Mouse (Mus musculus) thymus, adult 18-20 months (tissue): ENCODE data around the gene B3galt1.

Source experiments
- DNase-seq, 2 experiments: peaks; one replicate each; pipeline ENCODE4 v3.0.0; 2022; ENCODE audit warnings: mixed read lengths in 2 of 2

Gene B3galt1

DNA sequence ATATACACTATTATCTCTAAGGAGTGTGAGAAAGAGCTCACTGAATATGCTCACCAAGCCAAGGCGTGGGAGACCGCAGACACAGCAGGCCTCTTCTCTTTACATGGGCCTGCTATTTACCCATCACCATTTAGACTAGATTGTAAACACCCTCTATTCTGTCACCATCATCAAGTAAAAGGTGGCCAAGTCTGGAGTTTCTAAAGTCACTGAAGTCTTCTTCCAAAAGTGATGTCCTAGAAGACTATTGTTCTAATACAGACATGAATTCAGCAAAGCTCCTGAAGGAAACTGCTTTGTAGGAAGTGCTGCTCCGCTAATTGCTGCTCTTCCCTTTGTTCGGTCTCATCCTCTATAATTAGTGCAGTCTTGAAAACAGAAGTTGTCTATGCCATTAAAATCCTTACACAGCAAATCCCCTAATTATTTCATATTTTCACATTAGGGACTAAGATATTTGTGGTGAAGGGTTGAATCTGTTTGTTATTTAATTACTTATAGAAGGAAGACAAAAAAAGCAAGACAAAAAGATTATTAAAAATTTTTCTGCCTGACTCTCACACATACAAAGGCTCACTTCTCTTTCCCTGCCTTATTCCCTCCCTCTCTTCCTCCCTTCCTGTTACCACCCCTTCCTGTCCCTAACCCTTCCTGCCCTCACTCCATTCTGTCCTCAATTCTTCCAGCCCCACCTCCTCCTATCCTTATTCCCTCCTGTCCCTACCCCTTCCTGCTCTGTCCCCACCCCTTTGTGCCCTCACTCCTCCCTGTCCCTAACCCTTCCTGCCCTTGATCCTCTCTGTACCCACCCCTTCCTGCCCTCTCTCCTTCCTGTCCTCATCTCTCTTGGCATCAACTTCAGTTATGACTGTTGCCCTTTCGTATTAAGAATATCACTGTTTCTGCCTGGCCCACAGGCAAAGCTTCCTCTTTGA, 514.0 kb downstream of the B3galt1 start:
- no peak for DNase-seq

- DNase-seq, result no peak
Measured at GRCm38 (mm10) chr2:68080872-68081280, 515.2 kb downstream of the B3galt1 start.

DNA sequence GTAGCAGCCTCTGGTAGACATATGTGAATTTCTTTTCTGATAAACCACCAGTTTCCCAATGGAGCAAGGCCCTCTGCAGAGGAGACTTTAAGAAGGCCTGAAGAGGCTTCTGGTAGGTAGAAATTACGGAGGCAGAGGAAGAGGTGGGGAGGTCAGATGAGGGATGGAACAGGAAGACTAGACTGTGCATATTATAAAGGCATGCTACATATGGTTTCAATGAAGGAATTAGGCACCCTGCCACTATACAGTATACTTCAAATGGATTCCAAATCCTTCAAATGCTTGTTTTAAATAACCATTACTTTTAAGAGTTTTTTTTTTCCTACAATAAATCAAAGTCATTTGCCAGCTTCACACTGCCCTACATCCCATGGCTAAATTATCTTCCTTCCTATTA, 518.8 kb downstream of the B3galt1 start:
- DNase-seq, result no peak

GRCm38 (mm10) chr2:68086101-68086500, 520.4 kb downstream of the B3galt1 start:
- DNase-seq, result no peak

DNA sequence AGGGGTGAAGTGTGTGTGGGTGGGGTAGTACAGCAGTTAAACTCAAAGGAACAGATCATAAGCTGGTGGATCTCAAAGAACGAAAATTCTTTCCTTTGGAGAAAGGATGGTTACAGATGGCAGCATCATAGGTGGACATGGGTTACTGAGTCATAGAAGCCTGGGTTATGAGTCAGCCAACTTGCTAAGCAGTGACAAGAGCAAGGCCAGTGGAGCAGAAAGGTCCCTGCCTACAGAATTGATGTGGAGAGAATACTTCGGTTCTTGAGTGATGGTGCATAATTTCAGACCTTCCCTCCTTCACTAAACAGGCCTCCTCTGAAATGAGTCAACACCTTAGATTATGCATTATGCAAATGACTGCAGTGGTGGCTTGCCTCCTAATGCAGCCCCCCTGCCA, 525.9 kb downstream of the B3galt1 start:
- no peak for DNase-seq

- DNase-seq, result no peak
Measured at GRCm38 (mm10) chr2:68104641-68105040, 539.0 kb downstream of the B3galt1 start.

DNA sequence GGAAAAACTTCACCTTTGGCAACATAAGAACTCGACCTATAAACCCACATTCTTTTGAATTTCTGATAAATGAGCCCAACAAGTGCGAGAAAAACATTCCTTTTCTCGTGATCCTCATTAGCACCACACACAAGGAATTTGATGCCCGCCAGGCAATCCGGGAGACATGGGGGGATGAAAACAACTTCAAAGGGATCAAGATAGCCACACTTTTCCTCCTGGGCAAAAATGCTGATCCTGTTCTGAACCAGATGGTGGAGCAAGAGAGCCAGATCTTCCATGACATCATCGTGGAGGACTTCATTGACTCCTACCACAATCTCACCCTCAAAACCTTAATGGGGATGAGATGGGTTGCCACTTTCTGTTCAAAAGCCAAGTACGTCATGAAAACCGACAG, 552.4 kb downstream of the B3galt1 start:
- no peak for DNase-seq

DNA sequence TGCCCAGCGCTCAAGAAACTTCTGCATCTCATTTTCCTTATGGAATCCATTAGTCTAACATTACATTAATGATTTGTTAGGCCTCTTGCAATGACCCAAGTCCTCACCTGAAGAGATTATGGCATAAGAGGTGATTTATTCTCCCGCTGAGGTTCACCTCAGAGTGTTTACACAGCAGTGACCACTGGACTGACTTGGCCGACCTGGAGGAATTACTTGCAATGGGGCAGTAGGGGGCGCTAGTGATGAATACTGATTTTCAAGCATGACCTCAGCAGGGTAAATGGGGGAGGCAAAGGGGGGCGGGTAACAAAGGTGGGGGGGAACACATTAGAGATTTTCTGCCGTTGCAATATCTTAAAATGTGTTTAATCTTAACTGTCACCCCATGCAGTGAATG, 559.1 kb downstream of the B3galt1 start:
- no peak for DNase-seq

DNA sequence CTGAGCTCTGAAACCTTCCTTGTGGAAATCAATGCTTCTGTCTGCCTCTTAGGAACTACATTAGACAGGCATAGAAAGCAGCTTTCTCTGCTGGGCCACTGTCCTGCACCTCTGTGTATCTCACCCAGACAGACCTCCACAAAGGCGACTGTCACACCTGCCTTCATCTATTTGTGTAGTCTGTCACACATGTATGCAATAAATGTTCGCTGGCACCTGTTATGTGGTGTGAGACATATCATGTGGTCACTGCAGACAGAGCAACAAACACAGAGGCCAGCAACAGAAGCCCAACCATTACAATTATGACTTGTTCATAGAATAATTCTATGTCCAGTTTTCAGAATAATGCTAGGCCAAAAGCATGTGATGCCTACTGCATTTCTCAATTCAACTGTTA, 575.4 kb downstream of the B3galt1 start:
- no peak for DNase-seq

DNA sequence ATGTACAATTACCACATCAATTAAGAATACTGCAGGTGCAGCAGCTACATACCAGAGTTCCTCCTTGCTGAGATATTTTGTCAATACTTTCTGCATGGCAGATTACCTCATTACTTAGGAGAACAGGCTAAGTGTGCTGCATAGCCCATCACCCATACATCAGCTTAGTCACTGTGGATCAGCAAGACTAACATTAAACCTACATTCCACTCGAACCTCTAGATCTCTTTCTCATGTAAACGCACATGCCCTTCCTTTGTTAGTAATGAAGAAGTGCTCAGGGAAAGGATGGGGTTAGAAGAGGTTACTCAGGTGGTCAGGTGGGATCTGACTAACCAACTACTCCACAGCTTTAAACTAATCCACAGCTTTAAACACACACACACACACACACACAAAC, 577.6 kb downstream of the B3galt1 start:
- no peak for DNase-seq

DNA sequence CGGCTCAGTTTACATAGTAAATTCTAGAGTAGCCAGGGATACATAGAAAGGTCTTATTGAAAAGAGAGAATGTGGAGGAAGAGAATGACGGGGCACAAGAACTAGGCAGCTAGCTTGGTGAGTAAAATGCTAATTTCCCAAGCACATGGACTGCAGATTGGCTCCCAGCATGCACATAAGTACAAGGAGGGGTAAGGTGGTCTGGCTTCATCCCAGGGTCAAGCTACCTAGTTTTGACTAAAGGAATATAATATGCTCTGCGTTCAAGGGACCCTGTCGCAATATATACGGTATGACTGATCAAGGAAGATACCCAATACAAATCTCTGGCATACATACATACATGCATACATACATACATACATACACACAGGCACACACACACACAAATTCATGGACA, 594.1 kb downstream of the B3galt1 start:
- DNase-seq, result no peak

- no peak for DNase-seq
Measured at GRCm38 (mm10) chr2:68160566-68160965, 594.9 kb downstream of the B3galt1 start.

GRCm38 (mm10) chr2:68162012-68162411, 596.3 kb downstream of the B3galt1 start:
- DNase-seq, result no peak

GRCm38 (mm10) chr2:68171306-68171705, 605.6 kb downstream of the B3galt1 start:
- DNase-seq, result no peak
